Mouse (Mus musculus) C2C12 (cell line): ENCODE results near the gene Rasl10a.

Source experiments
- CEBPB ChIP-seq: IDR thresholded peaks from one replicate; pipeline ENCODE4 v1.6.1; 2011; ENCODE audit warnings: low read depth, mild to moderate bottlenecking, control low read depth, moderate library complexity
- CTCF ChIP-seq: IDR thresholded peaks from one replicate; pipeline ENCODE4 v1.5.1; 2011; ENCODE audit not compliant: control insufficient read depth, insufficient read depth, insufficient read length
- FOSL1 ChIP-seq: IDR thresholded peaks from one replicate; pipeline ENCODE4 v1.8.0; 2011; ENCODE audit warnings: mild to moderate bottlenecking, low read length; ENCODE audit not compliant: poor library complexity, insufficient read depth, severe bottlenecking
- USF1 ChIP-seq: IDR thresholded peaks from one replicate; pipeline ENCODE4 v1.6.1; 2011; ENCODE audit warnings: low read depth, mild to moderate bottlenecking, control low read depth, moderate library complexity

GRCm38 (mm10) chr11:5068126-5068971 lies 10.4 kb downstream of the Rasl10a start:
- TF ChIP-seq CTCF, result no peak
- TF ChIP-seq FOSL1, result no peak
- no peak for TF ChIP-seq USF1
- no peak for TF ChIP-seq CEBPB
